Mouse (Mus musculus) lung, embryonic 14.5 days (tissue): ENCODE measurements around the gene Lrpprc. TPM values are rescaled to one million over a fixed set of nuclear protein-coding genes. Genes with fewer than 3 reads are reported as not detected.

ENCODE experiments used
- ATAC-seq: fragments of 200-750 bp; cut with Nextera tagmentation; 2 replicates; pipeline ENCODE4 v1.8.0; 2017; ENCODE audit warnings: mild to moderate bottlenecking, moderate TSS enrichment, moderate library complexity; ENCODE audit not compliant: insufficient read depth
- DNase-seq: peaks from one replicate; pipeline ENCODE4 v3.0.0-alpha.2; 2015
- H3K27ac ChIP-seq: fragments of 300-500 bp; sonication (generic); 2 replicates; pipeline ENCODE4 v1.5.1; 2014; ENCODE audit warnings: low read depth, mild to moderate bottlenecking, moderate library complexity
- H3K27me3 ChIP-seq: fragments of 300-500 bp; sonication (generic); 2 replicates; pipeline ENCODE4 v1.6.1; 2014; ENCODE audit warnings: low read length, control low read depth; ENCODE audit not compliant: insufficient read depth
- H3K36me3 ChIP-seq: fragments of 300-500 bp; sonication (generic); 2 replicates; pipeline ENCODE4 v1.6.1; 2014; ENCODE audit warnings: control low read depth; ENCODE audit not compliant: insufficient read depth
- H3K4me1 ChIP-seq: fragments of 300-500 bp; sonication (generic); 2 replicates; pipeline ENCODE4 v1.6.1; 2014; ENCODE audit warnings: antibody characterized with exemption, control low read depth; ENCODE audit not compliant: insufficient read depth
- H3K4me2 ChIP-seq: fragments of 300-500 bp; sonication (generic); 2 replicates; pipeline ENCODE4 v1.6.1; 2014; ENCODE audit warnings: mild to moderate bottlenecking
- H3K4me3 ChIP-seq: fragments of 300-500 bp; sonication (generic); 2 replicates; pipeline ENCODE4 v1.5.1; 2014; ENCODE audit warnings: low read depth, low read length
- H3K9ac ChIP-seq: fragments of 300-500 bp; sonication (generic); 2 replicates; pipeline ENCODE4 v1.6.1; 2014
- H3K9me3 ChIP-seq: fragments of 300-500 bp; sonication (generic); 2 replicates; pipeline ENCODE4 v1.6.1; 2016; ENCODE audit warnings: low read depth, low read length, control low read depth
- CTCF ChIP-seq: IDR thresholded peaks from 2 replicates; pipeline ENCODE4 v1.5.1; 2016; ENCODE audit warnings: antibody characterized with exemption, low read depth
- WGBS: fragments of 180-500 bp; shearing (Covaris S2); extraction: QIAGEN DNeasy Blood & Tissue Kit; methylation state at CpG from one replicate; pipeline ENCODE4 v1.1.7; 2014; 5-methylcytosine and 5-hydroxymethylcytosine counted together
- polyA plus RNA-seq: library from polyadenylated mRNA; unstranded; fragments of >200 nt; fragmentation: Nextera tagmentation; extraction: Ambion mirVana; gene quantifications from 2 replicates; pipeline ENCODE4 v1.2.1, GENCODE M21; 2014

Lrpprc gene
- polyA plus RNA-seq, 1 experiment from 2014 or later: 48.6 TPM

GRCm38 (mm10) chr17:84736719-84737118, 53.9 kb downstream of the Lrpprc start:
- no peak overlapping the region for H3K4me2 ChIP-seq
- TF ChIP-seq CTCF: no peak
- H3K27me3 ChIP-seq: no peaks in the 10 kb centered on the region
- H3K36me3 ChIP-seq: peaks cover 21% of the 10 kb centered on the region
- H3K27ac ChIP-seq: no peak overlapping the region
- DNase-seq (no peak), ATAC-seq (no peak)
- no peak overlapping the region for H3K4me3 ChIP-seq
- no peaks in the 10 kb centered on the region for H3K4me1 ChIP-seq
- WGBS: 49% methylated on average over 9 of the region's 9 CpGs
- no peak overlapping the region for H3K9ac ChIP-seq
- no peaks in the 10 kb centered on the region for H3K9me3 ChIP-seq

GRCm38 (mm10) chr17:84732612-84733011, 58.0 kb downstream of the Lrpprc start:
- 89% methylated on average over 8 of the region's 8 CpGs for WGBS
- H3K36me3 ChIP-seq: peaks cover 32% of the 10 kb centered on the region
- no peaks in the 10 kb centered on the region for H3K27me3 ChIP-seq
- no peak overlapping the region for H3K4me3 ChIP-seq
- no peak overlapping the region for H3K27ac ChIP-seq
- DNase-seq (no peak), ATAC-seq (no peak)
- H3K9me3 ChIP-seq: no peaks in the 10 kb centered on the region
- H3K9ac ChIP-seq: no peak overlapping the region
- H3K4me2 ChIP-seq: no peak overlapping the region
- no peak for TF ChIP-seq CTCF
- no peaks in the 10 kb centered on the region for H3K4me1 ChIP-seq

GRCm38 (mm10) chr17:84731361-84731760, 59.2 kb downstream of the Lrpprc start:
- H3K9ac ChIP-seq: no peak overlapping the region
- no peak overlapping the region for H3K27ac ChIP-seq
- no peaks in the 10 kb centered on the region for H3K27me3 ChIP-seq
- WGBS: 80% methylated on average over 12 of the region's 12 CpGs
- H3K36me3 ChIP-seq: peaks cover 38% of the 10 kb centered on the region
- H3K4me1 ChIP-seq: no peaks in the 10 kb centered on the region
- no peak overlapping the region for H3K4me2 ChIP-seq
- no peak for TF ChIP-seq CTCF
- no peaks in the 10 kb centered on the region for H3K9me3 ChIP-seq
- ATAC-seq (no peak), DNase-seq (no peak)
- no peak overlapping the region for H3K4me3 ChIP-seq

GRCm38 (mm10) chr17:84729140-84729539, 61.4 kb downstream of the Lrpprc start:
- Histone ChIP-seq H3K4me3 (no peak overlapping the region), H3K9ac (no peak overlapping the region), H3K4me1 (no peaks in the 10 kb centered on the region), H3K4me2 (no peak overlapping the region), H3K9me3 (no peaks in the 10 kb centered on the region), H3K27me3 (no peaks in the 10 kb centered on the region), H3K27ac (no peak overlapping the region), H3K36me3 (peaks cover 52% of the 10 kb centered on the region)
- no peak for TF ChIP-seq CTCF
- DNase-seq (no peak), ATAC-seq (no peak)
- WGBS: 82% methylated on average over 5 of the region's 5 CpGs

GRCm38 (mm10) chr17:84728201-84728911, 62.2 kb downstream of the Lrpprc start:
- 69% methylated on average over 1 of the region's 1 CpGs for whole genome bisulfite sequencing
- H3K36me3 ChIP-seq: peaks cover 58% of the 10 kb centered on the region
- ATAC-seq: no peak

GRCm38 (mm10) chr17:84725163-84725562, 65.4 kb downstream of the Lrpprc start:
- Histone ChIP-seq H3K9ac (no peak overlapping the region), H3K4me2 (no peak overlapping the region), H3K4me3 (no peak overlapping the region), H3K36me3 (peaks cover 57% of the 10 kb centered on the region), H3K27ac (no peak overlapping the region), H3K4me1 (no peaks in the 10 kb centered on the region), H3K9me3 (no peaks in the 10 kb centered on the region), H3K27me3 (no peaks in the 10 kb centered on the region)
- no peak for TF ChIP-seq CTCF
- ATAC-seq (no peak), DNase-seq (no peak)
- WGBS: 98% methylated on average over 3 of the region's 3 CpGs

More at GRCm38 (mm10) chr17:84728201-84728911, 62.2 kb downstream of the Lrpprc start:
- no peak overlapping the region for H3K27ac ChIP-seq
- no peak overlapping the region for H3K4me3 ChIP-seq
- no peak for TF ChIP-seq CTCF
- H3K4me2 ChIP-seq: no peak overlapping the region
- no peak for DNase-seq
- no peaks in the 10 kb centered on the region for H3K9me3 ChIP-seq
- no peaks in the 10 kb centered on the region for H3K27me3 ChIP-seq
- H3K9ac ChIP-seq: no peak overlapping the region
- H3K4me1 ChIP-seq: no peaks in the 10 kb centered on the region

GRCm38 (mm10) chr17:84724028-84724427, 66.6 kb downstream of the Lrpprc start:
- H3K4me3 ChIP-seq: no peak overlapping the region
- no peaks in the 10 kb centered on the region for H3K4me1 ChIP-seq
- H3K9ac ChIP-seq: no peak overlapping the region
- H3K27ac ChIP-seq: no peak overlapping the region
- no peak overlapping the region for H3K4me2 ChIP-seq
- WGBS: 85% methylated on average over 9 of the region's 9 CpGs
- peaks cover 51% of the 10 kb centered on the region for H3K36me3 ChIP-seq
- no peaks in the 10 kb centered on the region for H3K27me3 ChIP-seq
- no peak for TF ChIP-seq CTCF
- no peaks in the 10 kb centered on the region for H3K9me3 ChIP-seq
- no peak for DNase-seq
- ATAC-seq: no peak

- Histone ChIP-seq H3K9ac (no peak overlapping the region), H3K27ac (no peak overlapping the region), H3K27me3 (no peaks in the 10 kb centered on the region), H3K4me3 (no peak overlapping the region), H3K9me3 (no peaks in the 10 kb centered on the region), H3K4me2 (no peak overlapping the region), H3K36me3 (peaks cover 36% of the 10 kb centered on the region), H3K4me1 (no peaks in the 10 kb centered on the region)
- DNase-seq: no peak
- ATAC-seq: no peak
- TF ChIP-seq CTCF: no peak
- WGBS: 70% methylated on average over 3 of the region's 3 CpGs
These were observed 71.5 kb downstream of the Lrpprc start for GRCm38 (mm10) chr17:84719105-84719504.
